Mouse (Mus musculus) ES-Bruce4 (cell line): ENCODE data around the gene Scrt2.

Experiments
- CTCF ChIP-seq: IDR thresholded peaks from one replicate; pipeline ENCODE4 v1.8.1; 2011; ENCODE audit warnings: low read depth, low read length
- EP300 ChIP-seq: IDR thresholded peaks from 2 replicates; pipeline ENCODE4 v1.6.1; 2011; ENCODE audit warnings: low read depth, low read length; ENCODE audit not compliant: insufficient read depth
- POLR2A ChIP-seq: IDR thresholded peaks from one replicate; pipeline ENCODE4 v1.8.1; 2011; ENCODE audit warnings: low read length; ENCODE audit not compliant: insufficient read depth

- TF ChIP-seq EP300 (no peak), CTCF (no peak), POLR2A (no peak)
Measured at GRCm38 (mm10) chr2:152106225-152106595, 24.9 kb downstream of the Scrt2 start.
